7 mouse cellular contexts compared by ENCODE assay signal in genomic region chr11:108890544-108890943, GRCm38 (mm10). TPM values are rescaled to one million over a fixed set of nuclear protein-coding genes. Genes with fewer than 3 reads are reported as not detected.
DNase-seq lines count a peak whose midpoint lies in the region; ATAC-seq and TF ChIP-seq lines count a peak whose summit lies in the region.

No protein-coding gene starts in this region.

- H3K36me3 ChIP-seq in lung, embryonic 15.5 days, result no peaks in the 10 kb centered on the region
- H3K36me3 ChIP-seq in forebrain, embryonic 16.5 days (ENCODE audit: control insufficient read depth, insufficient read depth), result no peaks in the 10 kb centered on the region
- no peaks in the 10 kb centered on the region for H3K36me3 ChIP-seq in limb, embryonic 15.5 days
- no peaks in the 10 kb centered on the region for H3K36me3 ChIP-seq in stomach, embryonic 15.5 days

- no peak for TF ChIP-seq POLR2A in lung, adult 2 months (IDR thresholded peaks at IDR 0.05; ENCODE audit: borderline replicate concordance, extremely low read depth, low read depth, low read length)

- H3K9me3 ChIP-seq in lung, embryonic 15.5 days, result no peaks in the 10 kb centered on the region
- no peaks in the 10 kb centered on the region for H3K9me3 ChIP-seq in forebrain, embryonic 16.5 days (ENCODE audit: control insufficient read depth, low read length)
- H3K9me3 ChIP-seq in limb, embryonic 15.5 days, result no peaks in the 10 kb centered on the region
- no peaks in the 10 kb centered on the region for H3K9me3 ChIP-seq in stomach, embryonic 15.5 days

- no peaks in the 10 kb centered on the region for H3K27me3 ChIP-seq in lung, embryonic 15.5 days
- peaks cover 6% of the 10 kb centered on the region; the same call in 1 of the 2 replicates for H3K27me3 ChIP-seq in forebrain, embryonic 16.5 days (replicated peaks; ENCODE audit: control insufficient read depth, insufficient read depth, low read length)
- H3K27me3 ChIP-seq in limb, embryonic 15.5 days, result no peaks in the 10 kb centered on the region
- no peaks in the 10 kb centered on the region for H3K27me3 ChIP-seq in stomach, embryonic 15.5 days (replicated peaks)

- peak overlapping the region; percentile 31; the same call in 1 of the 2 replicates for H3K4me3 ChIP-seq in lung, embryonic 15.5 days
- H3K4me3 ChIP-seq in lung, adult 2 months (replicated peaks; ENCODE audit: extremely low read depth, low read depth, low read length), result no peak overlapping the region
- H3K4me3 ChIP-seq in forebrain, embryonic 16.5 days (replicated peaks; ENCODE audit: low read length), result peak overlapping the region; percentile 37
- peak overlapping the region; percentile 34 for H3K4me3 ChIP-seq in limb, embryonic 15.5 days
- no peak overlapping the region for H3K4me3 ChIP-seq in stomach, embryonic 15.5 days (replicated peaks)

- intact Hi-C loops in left cerebral cortex, postnatal 10 days (cut with DNase I), result no loop called here

- H3K27ac ChIP-seq in lung, embryonic 15.5 days, result peak overlapping the region; percentile 90
- no peak overlapping the region for H3K27ac ChIP-seq in forebrain, embryonic 16.5 days (ENCODE audit: low read length)
- H3K27ac ChIP-seq in limb, embryonic 15.5 days, result peak overlapping the region; percentile 94
- peak overlapping the region; percentile 79; the same call in 1 of the 2 replicates for H3K27ac ChIP-seq in stomach, embryonic 15.5 days

- 27% methylated on average over 16 of the region's 16 CpGs for WGBS in lung, embryonic 15.5 days
- 34% methylated on average over 16 of the region's 16 CpGs for WGBS in lung, adult 2 months
- whole genome bisulfite sequencing in forebrain, embryonic 16.5 days, result 13% methylated on average over 16 of the region's 16 CpGs
- 10% methylated on average over 15 of the region's 16 CpGs for WGBS in limb, embryonic 15.5 days
- WGBS in stomach, embryonic 15.5 days, result 33% methylated on average over 16 of the region's 16 CpGs

- peaks cover 31% of the 10 kb centered on the region for H3K4me1 ChIP-seq in lung, embryonic 15.5 days
- no peaks in the 10 kb centered on the region; the same call in 1 of the 2 replicates for H3K4me1 ChIP-seq in lung, adult 2 months (ENCODE audit: control insufficient read depth, insufficient read depth, low read length)
- peaks cover 22% of the 10 kb centered on the region for H3K4me1 ChIP-seq in forebrain, embryonic 16.5 days (replicated peaks; ENCODE audit: control insufficient read depth, insufficient read depth, low read length)
- H3K4me1 ChIP-seq in limb, embryonic 15.5 days, result peaks cover 61% of the 10 kb centered on the region
- peaks cover 13% of the 10 kb centered on the region; the same call in 1 of the 2 replicates for H3K4me1 ChIP-seq in stomach, embryonic 15.5 days

- no peak for DNase-seq in lung, adult 2 months
- no peak for DNase-seq in spleen, adult 12 weeks (ENCODE audit: low spot score)
- DNase-seq in left cerebral cortex, postnatal 10 days (ENCODE audit: extremely low spot score in 1 of 2, low spot score in 2 of 2), result no peak

- no peak for TF ChIP-seq CTCF in lung, adult 2 months (IDR thresholded peaks at IDR 0.05; ENCODE audit: insufficient read depth, low read length)

- ATAC-seq in lung, embryonic 15.5 days (ENCODE audit: borderline replicate concordance, extremely low read depth, low FRiP score, low TSS enrichment), result no peak
- ATAC-seq in forebrain, embryonic 16.5 days, result peak; percentile 42; the same call in 1 of the 2 replicates
- ATAC-seq in limb, embryonic 15.5 days (ENCODE audit: insufficient number of reproducible peaks, low FRiP score, low TSS enrichment, low read depth), result no peak
- ATAC-seq in stomach, embryonic 15.5 days (ENCODE audit: insufficient read depth, low FRiP score, low read depth), result no peak

- H3K9ac ChIP-seq in lung, embryonic 15.5 days, result no peak overlapping the region
- peak overlapping the region; percentile 10; the same call in 1 of the 2 replicates for H3K9ac ChIP-seq in forebrain, embryonic 16.5 days (replicated peaks; ENCODE audit: low read depth, low read length)
- no peak overlapping the region for H3K9ac ChIP-seq in limb, embryonic 15.5 days
- H3K9ac ChIP-seq in stomach, embryonic 15.5 days, result no peak overlapping the region

- H3K4me2 ChIP-seq in lung, embryonic 15.5 days, result peak overlapping the region; percentile 67
- H3K4me2 ChIP-seq in forebrain, embryonic 16.5 days (ENCODE audit: low read length), result peak overlapping the region; percentile 49
- peak overlapping the region; percentile 60 for H3K4me2 ChIP-seq in limb, embryonic 15.5 days
- H3K4me2 ChIP-seq in stomach, embryonic 15.5 days, result peak overlapping the region; percentile 69

RNA-seq across cellular contexts. Expression of gene Axin2, which starts 29.6 kb away (rescaled TPM):
- 8.4 TPM in 2 replicates for polyA plus RNA-seq in lung, embryonic 15.5 days (2015; fragmentation: Nextera tagmentation; extraction: Ambion mirVana)
- 14.4 and 17.9 TPM in 2 replicates for polyA plus RNA-seq in lung, adult 2 months (2012; rRNA removed)
- polyA plus RNA-seq in forebrain, embryonic 16.5 days (2015; fragmentation: Nextera tagmentation; extraction: Ambion mirVana), result 5.9 and 8.4 TPM in 2 replicates
- polyA plus RNA-seq in limb, embryonic 15.5 days (2015; fragmentation: Nextera tagmentation; extraction: Ambion mirVana), result 15.8 and 20.3 TPM in 2 replicates
- 3.4 and 3.8 TPM in 2 replicates for polyA plus RNA-seq in stomach, embryonic 15.5 days (2015; fragmentation: Nextera tagmentation; extraction: Ambion mirVana)
- 10 to 100 TPM; 30.6 to 31.6 TPM for total RNA-seq in left cerebral cortex, postnatal 10 days (2021)

Comparison
In these comparisons a context has a peak if more than half of its experiments do, and no peak if none do; other contexts are left out.
1. H3K4me3 ChIP-seq: peak in lung, embryonic 15.5 days (single experiment), forebrain, embryonic 16.5 days (single experiment) and limb, embryonic 15.5 days (single experiment); none in lung, adult 2 months (single experiment) and stomach, embryonic 15.5 days (single experiment).
2. Peak in every context shown above with its lines, with median percentiles within 50 percentile points of each other: H3K4me2 ChIP-seq.